Mouse (Mus musculus): ENCODE measurements at regions not wholly inside any gene's neighbourhood (a gene's known extent, or its start where the extent isn't known, plus 50 kb on each side); places are given as distances from the start of the nearest gene placed in this dataset.

- H3K27me3 ChIP-seq (ENCODE audit: control insufficient read depth, insufficient read depth, low read length) = no peaks in the 10 kb centered on the region
- H3K9me3 ChIP-seq (replicated peaks; ENCODE audit: control insufficient read depth, low read length) = no peaks in the 10 kb centered on the region
- H3K27ac ChIP-seq (ENCODE audit: low read length) = no peak overlapping the region
- H3K9ac ChIP-seq (ENCODE audit: low read length) = no peak overlapping the region
- H3K4me1 ChIP-seq (ENCODE audit: control insufficient read depth, insufficient read depth, low read length) = no peaks in the 10 kb centered on the region
- H3K4me3 ChIP-seq (replicated peaks; ENCODE audit: low read length) = no peak overlapping the region
- no peak for ATAC-seq (ENCODE audit: insufficient read depth, low FRiP score)
- 69% methylated on average over 5 of the region's 5 CpGs for WGBS
- no peaks in the 10 kb centered on the region for H3K36me3 ChIP-seq (ENCODE audit: control insufficient read depth, insufficient read depth, low read length)
- no peak overlapping the region for H3K4me2 ChIP-seq (ENCODE audit: low read depth, low read length)
Measured at GRCm38 (mm10) chr13:26235941-26236340, 534.0 kb downstream of the Hdgfl1 start.

- 23% methylated on average over 1 of the region's 1 CpGs for WGBS
- Histone ChIP-seq H3K9me3 (replicated peaks; ENCODE audit: control insufficient read depth, low read length) (no peaks in the 10 kb centered on the region), H3K4me2 (ENCODE audit: low read depth, low read length) (no peak overlapping the region), H3K4me1 (ENCODE audit: control insufficient read depth, insufficient read depth, low read length) (no peaks in the 10 kb centered on the region), H3K27me3 (ENCODE audit: control insufficient read depth, insufficient read depth, low read length) (no peaks in the 10 kb centered on the region), H3K4me3 (replicated peaks; ENCODE audit: low read length) (no peak overlapping the region), H3K36me3 (ENCODE audit: control insufficient read depth, insufficient read depth, low read length) (no peaks in the 10 kb centered on the region), H3K9ac (ENCODE audit: low read length) (no peak overlapping the region), H3K27ac (ENCODE audit: low read length) (no peak overlapping the region)
- no peak for ATAC-seq (ENCODE audit: insufficient read depth, low FRiP score)
Measured at GRCm38 (mm10) chr13:26234703-26235102, 535.3 kb downstream of the Hdgfl1 start.

DNA sequence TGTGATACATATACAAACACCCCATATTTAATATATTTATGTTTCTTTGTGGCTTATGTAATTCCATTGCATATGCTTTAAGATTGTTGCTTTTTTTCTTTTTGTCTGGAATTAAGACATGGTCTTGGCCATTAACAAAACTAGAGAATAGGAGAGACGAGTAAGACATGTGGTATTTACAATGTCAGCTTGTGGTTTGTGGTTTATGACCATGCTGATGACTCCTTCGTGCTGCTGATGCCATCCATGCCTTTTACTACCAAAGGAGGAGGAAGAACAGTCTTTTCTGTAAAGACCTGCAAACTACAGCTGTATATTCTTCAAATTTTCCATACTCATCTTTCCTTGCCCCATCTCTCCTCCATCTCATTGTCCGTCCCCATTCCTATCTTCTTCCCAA, 552.7 kb downstream of the Hdgfl1 start:
- Histone ChIP-seq H3K4me2 (ENCODE audit: low read depth, low read length) (no peak overlapping the region), H3K27ac (ENCODE audit: low read length) (no peak overlapping the region), H3K27me3 (ENCODE audit: control insufficient read depth, insufficient read depth, low read length) (no peaks in the 10 kb centered on the region), H3K9ac (ENCODE audit: low read length) (no peak overlapping the region), H3K9me3 (replicated peaks; ENCODE audit: control insufficient read depth, low read length) (no peaks in the 10 kb centered on the region), H3K36me3 (ENCODE audit: control insufficient read depth, insufficient read depth, low read length) (no peaks in the 10 kb centered on the region), H3K4me1 (ENCODE audit: control insufficient read depth, insufficient read depth, low read length) (no peaks in the 10 kb centered on the region), H3K4me3 (replicated peaks; ENCODE audit: low read length) (no peak overlapping the region)
- 72% methylated on average over 3 of the region's 3 CpGs for WGBS
- ATAC-seq (ENCODE audit: insufficient read depth, low FRiP score) = no peak

GRCm38 (mm10) chr13:26216579-26216978, 553.4 kb downstream of the Hdgfl1 start:
- Histone ChIP-seq H3K36me3 (ENCODE audit: control insufficient read depth, insufficient read depth, low read length) (no peaks in the 10 kb centered on the region), H3K9me3 (replicated peaks; ENCODE audit: control insufficient read depth, low read length) (no peaks in the 10 kb centered on the region), H3K4me3 (replicated peaks; ENCODE audit: low read length) (no peak overlapping the region), H3K4me1 (ENCODE audit: control insufficient read depth, insufficient read depth, low read length) (no peaks in the 10 kb centered on the region), H3K27ac (ENCODE audit: low read length) (no peak overlapping the region), H3K4me2 (ENCODE audit: low read depth, low read length) (no peak overlapping the region), H3K9ac (ENCODE audit: low read length) (no peak overlapping the region), H3K27me3 (ENCODE audit: control insufficient read depth, insufficient read depth, low read length) (no peaks in the 10 kb centered on the region)
- no peak for ATAC-seq (ENCODE audit: insufficient read depth, low FRiP score)

GRCm38 (mm10) chr13:26205532-26206105, 564.3 kb downstream of the Hdgfl1 start:
- no peaks in the 10 kb centered on the region for H3K36me3 ChIP-seq (ENCODE audit: control insufficient read depth, insufficient read depth, low read length)
- H3K9ac ChIP-seq (ENCODE audit: low read length) = no peak overlapping the region
- no peaks in the 10 kb centered on the region for H3K9me3 ChIP-seq (replicated peaks; ENCODE audit: control insufficient read depth, low read length)
- H3K27me3 ChIP-seq (ENCODE audit: control insufficient read depth, insufficient read depth, low read length) = no peaks in the 10 kb centered on the region
- no peaks in the 10 kb centered on the region for H3K4me1 ChIP-seq (ENCODE audit: control insufficient read depth, insufficient read depth, low read length)
- H3K27ac ChIP-seq (ENCODE audit: low read length) = no peak overlapping the region
- ATAC-seq (ENCODE audit: insufficient read depth, low FRiP score) = peak; percentile 21; the same call in 1 of the 2 replicates
- no peak overlapping the region for H3K4me3 ChIP-seq (replicated peaks; ENCODE audit: low read length)
- H3K4me2 ChIP-seq (ENCODE audit: low read depth, low read length) = no peak overlapping the region
- 54% methylated on average over 1 of the region's 1 CpGs for WGBS

- no peak overlapping the region for H3K4me2 ChIP-seq (ENCODE audit: low read depth, low read length)
- no peaks in the 10 kb centered on the region for H3K27me3 ChIP-seq (ENCODE audit: control insufficient read depth, insufficient read depth, low read length)
- H3K36me3 ChIP-seq (ENCODE audit: control insufficient read depth, insufficient read depth, low read length) = no peaks in the 10 kb centered on the region
- H3K4me3 ChIP-seq (replicated peaks; ENCODE audit: low read length) = no peak overlapping the region
- no peak overlapping the region for H3K9ac ChIP-seq (ENCODE audit: low read length)
- WGBS = 89% methylated on average over 4 of the region's 4 CpGs
- no peaks in the 10 kb centered on the region for H3K4me1 ChIP-seq (ENCODE audit: control insufficient read depth, insufficient read depth, low read length)
- H3K27ac ChIP-seq (ENCODE audit: low read length) = no peak overlapping the region
- ATAC-seq (ENCODE audit: insufficient read depth, low FRiP score) = no peak
- no peaks in the 10 kb centered on the region for H3K9me3 ChIP-seq (replicated peaks; ENCODE audit: control insufficient read depth, low read length)
Measured at GRCm38 (mm10) chr13:26194646-26195045, 575.3 kb downstream of the Hdgfl1 start.

GRCm38 (mm10) chr13:26183879-26184278, 586.1 kb downstream of the Hdgfl1 start:
- Histone ChIP-seq H3K27ac (ENCODE audit: low read length) (no peak overlapping the region), H3K4me3 (replicated peaks; ENCODE audit: low read length) (no peak overlapping the region), H3K9me3 (replicated peaks; ENCODE audit: control insufficient read depth, low read length) (no peaks in the 10 kb centered on the region), H3K27me3 (ENCODE audit: control insufficient read depth, insufficient read depth, low read length) (no peaks in the 10 kb centered on the region), H3K4me2 (ENCODE audit: low read depth, low read length) (no peak overlapping the region), H3K4me1 (ENCODE audit: control insufficient read depth, insufficient read depth, low read length) (no peaks in the 10 kb centered on the region), H3K9ac (ENCODE audit: low read length) (no peak overlapping the region), H3K36me3 (ENCODE audit: control insufficient read depth, insufficient read depth, low read length) (no peaks in the 10 kb centered on the region)
- WGBS = 84% methylated on average over 4 of the region's 4 CpGs
- ATAC-seq (ENCODE audit: insufficient read depth, low FRiP score) = no peak

- ATAC-seq (ENCODE audit: insufficient read depth, low FRiP score) = no peak
- no peaks in the 10 kb centered on the region for H3K4me1 ChIP-seq (ENCODE audit: control insufficient read depth, insufficient read depth, low read length)
- no peak overlapping the region for H3K9ac ChIP-seq (ENCODE audit: low read length)
- H3K27ac ChIP-seq (ENCODE audit: low read length) = no peak overlapping the region
- H3K27me3 ChIP-seq (ENCODE audit: control insufficient read depth, insufficient read depth, low read length) = no peaks in the 10 kb centered on the region
- H3K4me3 ChIP-seq (replicated peaks; ENCODE audit: low read length) = no peak overlapping the region
- no peaks in the 10 kb centered on the region for H3K36me3 ChIP-seq (ENCODE audit: control insufficient read depth, insufficient read depth, low read length)
- H3K4me2 ChIP-seq (ENCODE audit: low read depth, low read length) = no peak overlapping the region
- no peaks in the 10 kb centered on the region for H3K9me3 ChIP-seq (replicated peaks; ENCODE audit: control insufficient read depth, low read length)
- WGBS = 91% methylated on average over 2 of the region's 2 CpGs
Measured at GRCm38 (mm10) chr13:26171891-26172482, 598.0 kb downstream of the Hdgfl1 start.

GRCm38 (mm10) chr13:26169641-26170040, 600.3 kb downstream of the Hdgfl1 start:
- no peaks in the 10 kb centered on the region for H3K27me3 ChIP-seq (ENCODE audit: control insufficient read depth, insufficient read depth, low read length)
- H3K36me3 ChIP-seq (ENCODE audit: control insufficient read depth, insufficient read depth, low read length) = no peaks in the 10 kb centered on the region
- H3K4me1 ChIP-seq (ENCODE audit: control insufficient read depth, insufficient read depth, low read length) = no peaks in the 10 kb centered on the region
- no peak overlapping the region for H3K4me3 ChIP-seq (replicated peaks; ENCODE audit: low read length)
- ATAC-seq (ENCODE audit: insufficient read depth, low FRiP score) = no peak
- H3K4me2 ChIP-seq (ENCODE audit: low read depth, low read length) = no peak overlapping the region
- H3K9me3 ChIP-seq (replicated peaks; ENCODE audit: control insufficient read depth, low read length) = no peaks in the 10 kb centered on the region
- no peak overlapping the region for H3K9ac ChIP-seq (ENCODE audit: low read length)
- WGBS = 58% methylated on average over 2 of the region's 2 CpGs
- no peak overlapping the region for H3K27ac ChIP-seq (ENCODE audit: low read length)

Measured in stomach, embryonic 16.5 days (tissue).